Mouse (Mus musculus) liver, postnatal 0 days (tissue): ENCODE results near the gene Rhof. TPM values are rescaled to one million over a fixed set of nuclear protein-coding genes. Genes with fewer than 3 reads are reported as not detected.
"Not testable (repeated sequence)": the region's sequence is repeated elsewhere in the genome, so short reads cannot be mapped to it uniquely, and the experiment has no call there.

Experiments
- ATAC-seq: fragments of 200-750 bp; cut with Nextera tagmentation; 2 replicates; pipeline ENCODE4 v1.8.0; 2017; ENCODE audit warnings: mild to moderate bottlenecking, moderate library complexity
- DNase-seq: peaks from one replicate; pipeline ENCODE4 v3.0.0-alpha.2; 2016
- H3K27ac ChIP-seq: fragments of 300-500 bp; sonication (generic); 2 replicates; pipeline ENCODE4 v1.5.1; 2014; ENCODE audit warnings: antibody characterized with exemption, moderate library complexity, mild to moderate bottlenecking, low read depth
- H3K27me3 ChIP-seq: fragments of 300-500 bp; sonication (generic); 2 replicates; pipeline ENCODE4 v1.6.1; 2014; ENCODE audit warnings: low read length, control low read depth, mixed read lengths; ENCODE audit not compliant: insufficient read depth
- H3K36me3 ChIP-seq: fragments of 300-500 bp; sonication (generic); replicated peaks from 2 replicates; pipeline ENCODE4 v1.6.1; 2014; ENCODE audit warnings: mild to moderate bottlenecking, control low read depth, low read length, moderate library complexity, mixed read lengths; ENCODE audit not compliant: insufficient read depth
- H3K4me1 ChIP-seq: fragments of 300-500 bp; sonication (generic); 2 replicates; pipeline ENCODE4 v1.6.1; 2014; ENCODE audit warnings: antibody characterized with exemption, mild to moderate bottlenecking, control low read depth; ENCODE audit not compliant: insufficient read depth
- H3K4me2 ChIP-seq: fragments of 300-500 bp; sonication (generic); 2 replicates; pipeline ENCODE4 v1.6.1; 2014; ENCODE audit warnings: low read depth, mild to moderate bottlenecking, low read length, moderate library complexity, mixed read lengths
- H3K4me3 ChIP-seq: fragments of 300-500 bp; sonication (generic); 2 replicates; pipeline ENCODE4 v1.5.1; 2014; ENCODE audit warnings: low read depth, low read length
- H3K9ac ChIP-seq: fragments of 300-500 bp; sonication (generic); replicated peaks from 2 replicates; pipeline ENCODE4 v1.6.1; 2014; ENCODE audit warnings: mild to moderate bottlenecking, moderate library complexity
- H3K9me3 ChIP-seq: fragments of 300-500 bp; sonication (generic); 2 replicates; pipeline ENCODE4 v1.6.1; 2016; ENCODE audit warnings: mild to moderate bottlenecking, control low read depth, low read length, mixed read lengths
- CTCF ChIP-seq: sonication (generic); IDR thresholded peaks from 2 replicates; pipeline ENCODE4 v1.5.1; 2016; ENCODE audit warnings: antibody characterized with exemption, low read depth
- EP300 ChIP-seq: IDR thresholded peaks from 2 replicates; pipeline ENCODE4 v1.6.1; 2016; ENCODE audit warnings: antibody characterized with exemption, low read depth, mild to moderate bottlenecking
- WGBS: fragments of 180-500 bp; shearing (Covaris S2); extraction: QIAGEN DNeasy Blood & Tissue Kit; methylation state at CpG from one replicate; pipeline ENCODE4 v1.1.7; 2014; ENCODE audit not compliant: insufficient replicate concordance; 5-methylcytosine and 5-hydroxymethylcytosine counted together
- polyA plus RNA-seq: library from polyadenylated mRNA; unstranded; fragments of >200 nt; fragmentation: Nextera tagmentation; extraction: Ambion mirVana; gene quantifications from 2 replicates; pipeline ENCODE4 v1.2.1, GENCODE M21; 2015

The Rhof gene
- polyA plus RNA-seq, 1 experiment from 2014 or later, result 2.1 TPM

GRCm38 (mm10) chr5:123075576-123076418, 56.7 kb downstream of the Rhof start:
- Histone ChIP-seq H3K27me3 (no peaks in the 10 kb centered on the region), H3K4me1 (peaks cover 31% of the 10 kb centered on the region), H3K9me3 (no peaks in the 10 kb centered on the region), H3K27ac (peak overlapping the region; percentile 86), H3K4me2 (peak overlapping the region; percentile 97), H3K4me3 (peak overlapping the region; percentile 81), H3K9ac (peak overlapping the region; percentile 84), H3K36me3 (no peaks in the 10 kb centered on the region)
- peak; percentile 97 for DNase-seq
- TF ChIP-seq CTCF (no peak), EP300 (no peak)
- WGBS, result 6% methylated on average over 43 of the region's 45 CpGs
- peak; percentile 88 for ATAC-seq

GRCm38 (mm10) chr5:123068714-123069113, 63.8 kb downstream of the Rhof start:
- H3K36me3 ChIP-seq, result no peaks in the 10 kb centered on the region
- no peaks in the 10 kb centered on the region for H3K27me3 ChIP-seq
- ATAC-seq (no peak), DNase-seq (no peak)
- WGBS, result 91% methylated on average over 2 of the region's 2 CpGs
- H3K27ac ChIP-seq, result no peak overlapping the region
- H3K9ac ChIP-seq, result no peak overlapping the region
- no peak overlapping the region for H3K4me3 ChIP-seq
- no peaks in the 10 kb centered on the region for H3K9me3 ChIP-seq
- peaks cover 2% of the 10 kb centered on the region; the same call in 1 of the 2 replicates for H3K4me1 ChIP-seq
- no peak for TF ChIP-seq EP300
- no peak for TF ChIP-seq CTCF
- H3K4me2 ChIP-seq, result no peak overlapping the region

GRCm38 (mm10) chr5:123068115-123068514, 64.4 kb downstream of the Rhof start, which contains the start of gene Tmem120b:
Gene Tmem120b (plus strand): TSS chr5:123068415.
- ATAC-seq (no peak), DNase-seq (no peak)
- Histone ChIP-seq H3K36me3 (no peaks in the 10 kb centered on the region), H3K9ac (no peak within 1 kb of the TSS), H3K27me3 (no peaks in the 10 kb centered on the region), H3K9me3 (no peaks in the 10 kb centered on the region), H3K4me2 (no peak within 1 kb of the TSS), H3K27ac (peak within 1 kb of the TSS; percentile 53; the same call in 1 of the 2 replicates), H3K4me3 (no peak within 1 kb of the TSS), H3K4me1 (peaks cover 2% of the 10 kb centered on the region; the same call in 1 of the 2 replicates)
- TF ChIP-seq EP300, result no peak
- TF ChIP-seq CTCF, result no peak
- 83% methylated on average over 12 of the region's 12 CpGs for WGBS

GRCm38 (mm10) chr5:123067395-123067995, 65.0 kb downstream of the Rhof start:
- ATAC-seq, result peak; percentile 85
- no peak overlapping the region for H3K4me3 ChIP-seq
- no peaks in the 10 kb centered on the region for H3K36me3 ChIP-seq
- H3K4me1 ChIP-seq, result peaks cover 2% of the 10 kb centered on the region; the same call in 1 of the 2 replicates
- H3K27me3 ChIP-seq, result no peaks in the 10 kb centered on the region
- WGBS, result 12% methylated on average over 6 of the region's 6 CpGs
- no peak overlapping the region for H3K4me2 ChIP-seq
- H3K9me3 ChIP-seq, result no peaks in the 10 kb centered on the region
- DNase-seq, result no peak
- peak overlapping the region; percentile 53; the same call in 1 of the 2 replicates for H3K27ac ChIP-seq
- peak; percentile 57 for TF ChIP-seq CTCF
- no peak for TF ChIP-seq EP300
- no peak overlapping the region for H3K9ac ChIP-seq

GRCm38 (mm10) chr5:123064207-123064606, 68.3 kb downstream of the Rhof start:
- H3K27me3 ChIP-seq, result no peaks in the 10 kb centered on the region
- no peaks in the 10 kb centered on the region for H3K36me3 ChIP-seq
- no peak overlapping the region for H3K9ac ChIP-seq
- no peak overlapping the region for H3K4me2 ChIP-seq
- peaks cover 8% of the 10 kb centered on the region for H3K4me1 ChIP-seq
- no peak overlapping the region for H3K27ac ChIP-seq
- ATAC-seq, result no peak
- no peaks in the 10 kb centered on the region for H3K9me3 ChIP-seq
- H3K4me3 ChIP-seq, result no peak overlapping the region
- WGBS, result 31% methylated on average over 6 of the region's 6 CpGs
- TF ChIP-seq CTCF, result peak; percentile 62
- TF ChIP-seq EP300, result no peak
- DNase-seq, result peak; percentile 68

GRCm38 (mm10) chr5:123063141-123063540, 69.4 kb downstream of the Rhof start:
- DNase-seq (no peak), ATAC-seq (no peak)
- Histone ChIP-seq H3K27me3 (no peaks in the 10 kb centered on the region), H3K36me3 (no peaks in the 10 kb centered on the region), H3K4me1 (peaks cover 14% of the 10 kb centered on the region), H3K9me3 (no peaks in the 10 kb centered on the region), H3K9ac (no peak overlapping the region), H3K4me2 (no peak overlapping the region), H3K27ac (no peak overlapping the region), H3K4me3 (no peak overlapping the region)
- TF ChIP-seq EP300, result no peak
- TF ChIP-seq CTCF, result 0 out of 2 replicates have a peak, but pooled peaks have one; percentile 4
- WGBS, result 90% methylated on average over 3 of the region's 3 CpGs

- peaks cover 14% of the 10 kb centered on the region for H3K4me1 ChIP-seq
- not testable (repeated sequence) for ATAC-seq, H3K4me2 ChIP-seq, H3K27me3 ChIP-seq, H3K36me3 ChIP-seq, H3K27ac ChIP-seq, H3K4me3 ChIP-seq, H3K9ac ChIP-seq, H3K9me3 ChIP-seq, DNase-seq
- 49% methylated on average over 6 of the region's 6 CpGs for WGBS
Measured at GRCm38 (mm10) chr5:123061402-123061749, 71.1 kb downstream of the Rhof start.
